Mouse (Mus musculus): Measurements from ENCODE around the gene Trim10.

DNA sequence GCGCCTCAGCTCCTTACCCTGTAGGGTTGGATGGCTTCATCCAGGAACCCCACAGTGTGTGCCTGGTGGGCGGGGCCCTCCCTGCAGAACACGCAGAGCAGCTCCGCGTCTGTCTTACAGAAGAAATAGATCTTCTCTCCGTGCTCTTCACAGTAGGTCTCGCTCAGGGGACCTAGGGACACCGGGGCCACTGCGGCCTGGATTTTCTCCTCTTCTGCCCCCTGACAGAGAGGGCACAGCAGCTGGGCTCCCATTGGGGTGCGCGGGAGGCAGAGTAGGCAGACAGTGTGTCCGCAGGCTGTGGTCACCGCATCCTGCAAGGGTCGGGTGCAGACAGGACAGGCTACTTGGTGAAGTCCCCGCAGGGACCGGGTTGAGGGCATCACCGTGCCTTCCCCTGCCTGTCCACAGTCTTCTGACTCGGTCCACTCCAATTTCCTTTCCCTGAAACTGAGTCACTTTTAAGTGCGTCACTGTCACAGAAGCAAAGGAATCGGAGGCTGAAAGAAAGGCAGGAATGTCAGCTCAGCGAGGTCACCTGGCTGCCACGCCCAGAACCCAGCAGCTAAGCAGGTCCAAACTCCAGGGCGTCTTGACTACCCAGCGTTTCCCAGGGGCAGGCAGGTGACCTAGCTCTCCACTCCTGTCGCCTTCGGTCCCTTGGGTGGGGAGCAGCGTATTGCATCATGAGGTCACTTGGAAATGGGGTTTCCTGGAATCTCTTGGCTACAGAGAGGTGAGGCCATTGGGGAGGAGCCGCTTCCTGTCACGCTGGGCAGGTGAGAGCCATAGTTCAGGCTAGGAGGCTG is 2.5 kb upstream of the Trim10 start, which contains the start of gene Trim15:
- TF ChIP-seq USF1 (IDR thresholded peaks at IDR 0.05; ENCODE audit: low read depth) = no peak
- TF ChIP-seq MAX (IDR thresholded peaks at IDR 0.05; ENCODE audit: low read depth) = no peak
- TF ChIP-seq POLR2A (IDR thresholded peaks at IDR 0.05; ENCODE audit: insufficient read length, low read depth) = no peak
- TF ChIP-seq MYOD1 (IDR thresholded peaks at IDR 0.05; ENCODE audit: control insufficient read depth in 1 of 3, insufficient read length in 2 of 3, low read depth in 2 of 3) = no peak
- TF ChIP-seq TCF12 (IDR thresholded peaks at IDR 0.05; ENCODE audit: insufficient read depth, poor library complexity, severe bottlenecking) = no peak
- TF ChIP-seq E2F4 (IDR thresholded peaks at IDR 0.05; ENCODE audit: insufficient read depth) = no peak
- no peak for TF ChIP-seq CEBPB (IDR thresholded peaks at IDR 0.05; ENCODE audit: insufficient read depth, poor library complexity, severe bottlenecking)
- TF ChIP-seq SRF (IDR thresholded peaks at IDR 0.05; ENCODE audit: control insufficient read depth, insufficient read length, low read depth) = no peak
- no peak for TF ChIP-seq POLR2AphosphoS2 (IDR thresholded peaks at IDR 0.05; ENCODE audit: insufficient read length, low read depth)
- TF ChIP-seq TCF3 (IDR thresholded peaks at IDR 0.05; ENCODE audit: insufficient read length, low read depth) = no peak
- no peak for TF ChIP-seq REST (IDR thresholded peaks at IDR 0.05; ENCODE audit: insufficient read depth, insufficient read length)
- TF ChIP-seq MYOG (IDR thresholded peaks at IDR 0.05; ENCODE audit: control insufficient read depth in 1 of 3, insufficient read depth in 1 of 3, insufficient read length in 2 of 3, low read depth in 2 of 3) = no peak

All from myocyte (in vitro differentiated cells).